Mouse (Mus musculus): ENCODE data around the gene Ston2.

- no peak for TF ChIP-seq TAL1 (IDR thresholded peaks at IDR 0.05; ENCODE audit: low read length)
- no peak for TF ChIP-seq GATA1 (IDR thresholded peaks at IDR 0.05; ENCODE audit: low read length)
Measured at GRCm38 (mm10) chr12:91683096-91683495, 105.1 kb downstream of the Ston2 start.
